Mouse (Mus musculus) Patski (cell line): Measurements from ENCODE around the gene Gramd1c. TPM values are rescaled to one million over a fixed set of nuclear protein-coding genes. Genes with fewer than 3 reads are reported as not detected.

Source experiments
- ATAC-seq: fragments of 100-300 bp; one replicate; pipeline ENCODE4 v1.8.0; 2021
- CTCF ChIA-PET: fragments of 350-600 bp; sonication (Branson Sonifier 250); formaldehyde crosslinking; loops from one replicate; lab custom pipeline; 2022; ENCODE audit warnings: inconsistent platforms; lab: Charles Lee
- POLR2A ChIA-PET: fragments of 350-600 bp; sonication (Branson Sonifier 250); formaldehyde crosslinking; loops from one replicate; lab custom pipeline; 2022; ENCODE audit warnings: antibody characterized with exemption, inconsistent platforms; lab: Charles Lee
- DNase-seq: peaks from one replicate; pipeline ENCODE4 v3.0.0-alpha.2; 2011; ENCODE audit warnings: low read depth, low spot score
- H3K27me3 ChIP-seq: fragments of 371-371 bp; one replicate; pipeline ENCODE4 v1.5.1; 2021
- CTCF ChIP-seq: fragments of 100-300 bp; IDR thresholded peaks from one replicate; pipeline ENCODE4 v1.5.1; 2021
- in situ Hi-C: fragments of 300-500 bp; cut with MboI; formaldehyde crosslinking; loops from 3 replicates; pipeline ENCODE4 v1.11.1; 2018; ENCODE audit warnings: low pct_unique_long_range_greater_than_20kb, mixed read lengths
- polyA plus RNA-seq: library from polyadenylated mRNA; unstranded; gene quantifications from one replicate; pipeline ENCODE4 v1.2.3, GENCODE M21; 2021

The Gramd1c gene
- polyA plus RNA-seq, 1 experiment from 2014 or later: 2.7 TPM

- no peaks in the 10 kb centered on the region for H3K27me3 ChIP-seq
- ChIA-PET POLR2A (interaction anchor here (0.7 kb wide), 1 partner anchor 16 kb away, joined by 3 read pairs; no protein-coding TSS in a partner anchor), CTCF (interaction anchor here (1.5 kb wide), 1 partner anchor 35 kb away, joined by 3 read pairs; no protein-coding TSS in a partner anchor)
- no peak for TF ChIP-seq CTCF
- no peak for ATAC-seq
- no peak for DNase-seq
- in situ Hi-C loops: no loop called here
Measured at GRCm38 (mm10) chr16:43965781-43966389, 97.3 kb downstream of the Gramd1c start.

GRCm38 (mm10) chr16:43963780-43964179, 99.4 kb downstream of the Gramd1c start:
- CTCF ChIA-PET: interaction anchor here (2.3 kb wide), 1 partner anchor 19 kb away, joined by 5 read pairs; no protein-coding TSS in a partner anchor

GRCm38 (mm10) chr16:43963291-43963690, 99.9 kb downstream of the Gramd1c start:
- ATAC-seq: no peak
- in situ Hi-C loops: no loop called here
- DNase-seq: no peak
- no peak for TF ChIP-seq CTCF
- CTCF ChIA-PET: interaction anchor here (1.1 to 2.3 kb wide), 2 partner anchors 20 to 96 kb away, joined by 3 to 5 read pairs; no protein-coding TSS in a partner anchor
- POLR2A ChIA-PET: no interaction called here
- no peaks in the 10 kb centered on the region for H3K27me3 ChIP-seq

More at GRCm38 (mm10) chr16:43963780-43964179, 99.4 kb downstream of the Gramd1c start:
- TF ChIP-seq CTCF: no peak
- H3K27me3 ChIP-seq: no peaks in the 10 kb centered on the region
- no peak for DNase-seq
- in situ Hi-C loops: no loop called here
- no peak for ATAC-seq
- POLR2A ChIA-PET: no interaction called here

- CTCF ChIA-PET: no interaction called here
- DNase-seq (no peak), ATAC-seq (no peak)
- in situ Hi-C loops: no loop called here
- no peaks in the 10 kb centered on the region for H3K27me3 ChIP-seq
- TF ChIP-seq CTCF: no peak
- POLR2A ChIA-PET: no interaction called here
Measured at GRCm38 (mm10) chr16:43958038-43958437, 105.1 kb downstream of the Gramd1c start.

GRCm38 (mm10) chr16:43954913-43955312, 108.2 kb downstream of the Gramd1c start:
- H3K27me3 ChIP-seq: no peaks in the 10 kb centered on the region
- ATAC-seq (no peak), DNase-seq (no peak)
- POLR2A ChIA-PET: no interaction called here
- TF ChIP-seq CTCF: no peak
- in situ Hi-C loops: no loop called here
- CTCF ChIA-PET: no interaction called here

- CTCF ChIA-PET: no interaction called here
- H3K27me3 ChIP-seq: no peaks in the 10 kb centered on the region
- POLR2A ChIA-PET: no interaction called here
- DNase-seq (no peak), ATAC-seq (no peak)
- in situ Hi-C loops: no loop called here
- no peak for TF ChIP-seq CTCF
Measured at GRCm38 (mm10) chr16:43951591-43951990, 111.6 kb downstream of the Gramd1c start.

- no peaks in the 10 kb centered on the region for H3K27me3 ChIP-seq
- ATAC-seq: no peak
- in situ Hi-C loops: no loop called here
- no peak for DNase-seq
- ChIA-PET POLR2A (no interaction called here), CTCF (interaction anchor here (4.0 kb wide), 1 partner anchor 11 kb away, joined by 16 read pairs; no protein-coding TSS in a partner anchor)
- TF ChIP-seq CTCF: no peak
Measured at GRCm38 (mm10) chr16:43945869-43946268, 117.3 kb downstream of the Gramd1c start.

- no peaks in the 10 kb centered on the region for H3K27me3 ChIP-seq
- no peak for ATAC-seq
- TF ChIP-seq CTCF: no peak
- ChIA-PET POLR2A (interaction anchor here (1.0 kb wide), 1 partner anchor 10 kb away, joined by 3 read pairs; no protein-coding TSS in a partner anchor), CTCF (interaction anchor here (4.0 kb wide), 1 partner anchor 11 kb away, joined by 16 read pairs; no protein-coding TSS in a partner anchor)
- DNase-seq: no peak
- in situ Hi-C loops: no loop called here
Measured at GRCm38 (mm10) chr16:43945351-43945750, 117.8 kb downstream of the Gramd1c start.

GRCm38 (mm10) chr16:43940846-43941245, 122.3 kb downstream of the Gramd1c start:
- TF ChIP-seq CTCF: no peak
- ATAC-seq (no peak), DNase-seq (no peak)
- POLR2A ChIA-PET: no interaction called here
- H3K27me3 ChIP-seq: no peaks in the 10 kb centered on the region
- CTCF ChIA-PET: interaction anchor here (0.7 to 1.9 kb wide), 2 partner anchors 10 to 118 kb away, joined by 4 to 6 read pairs; no protein-coding TSS in a partner anchor
- in situ Hi-C loops: no loop called here

GRCm38 (mm10) chr16:43935892-43936291, 127.3 kb downstream of the Gramd1c start:
- TF ChIP-seq CTCF: no peak
- POLR2A ChIA-PET: interaction anchor here (1.2 kb wide), 1 partner anchor 9 kb away, joined by 3 read pairs; no protein-coding TSS in a partner anchor
- no peaks in the 10 kb centered on the region for H3K27me3 ChIP-seq
- in situ Hi-C loops: no loop called here
- ATAC-seq (no peak), DNase-seq (no peak)
- CTCF ChIA-PET: interaction anchor here (0.8 to 2.6 kb wide), 3 partner anchors 8 to 17 kb away, joined by 3 to 16 read pairs (median 4); partner anchors contain the start of gene Qtrt2

GRCm38 (mm10) chr16:43935367-43935766, 127.8 kb downstream of the Gramd1c start:
- CTCF ChIA-PET: interaction anchor here (0.8 to 2.6 kb wide), 3 partner anchors 9 to 18 kb away, joined by 3 to 16 read pairs (median 4); partner anchors contain the start of gene Qtrt2
- ATAC-seq: no peak

More at GRCm38 (mm10) chr16:43935367-43935766, 127.8 kb downstream of the Gramd1c start:
- H3K27me3 ChIP-seq: no peaks in the 10 kb centered on the region
- in situ Hi-C loops: no loop called here
- no peak for DNase-seq
- TF ChIP-seq CTCF: no peak
- POLR2A ChIA-PET: interaction anchor here (0.5 to 1.2 kb wide), 2 partner anchors 10 to 1727 kb away, joined by 3 to 8 read pairs; no protein-coding TSS in a partner anchor
